Mouse (Mus musculus) limb, embryonic 10.5 days (tissue): ENCODE measurements around the gene Trp63. TPM values are rescaled to one million over a fixed set of nuclear protein-coding genes. Genes with fewer than 3 reads are reported as not detected.

Experiments
- DNase-seq: peaks from one replicate; pipeline ENCODE4 v3.0.0-alpha.2; 2017; ENCODE audit warnings: low spot score
- H3K27ac ChIP-seq: fragments of 300-500 bp; sonication (generic); 2 replicates; pipeline ENCODE4 v1.5.1; 2016; ENCODE audit warnings: mild to moderate bottlenecking
- H3K27me3 ChIP-seq: fragments of 300-500 bp; sonication (generic); 2 replicates; pipeline ENCODE4 v1.6.1; 2016; ENCODE audit warnings: low read depth, mild to moderate bottlenecking; ENCODE audit not compliant: poor library complexity, severe bottlenecking
- H3K36me3 ChIP-seq: fragments of 300-500 bp; sonication (generic); 2 replicates; pipeline ENCODE4 v1.6.1; 2016; ENCODE audit warnings: mild to moderate bottlenecking, moderate library complexity
- H3K4me1 ChIP-seq: fragments of 300-500 bp; sonication (generic); 2 replicates; pipeline ENCODE4 v1.6.1; 2016
- H3K4me3 ChIP-seq: fragments of 300-500 bp; sonication (generic); 2 replicates; pipeline ENCODE4 v1.5.1; 2016; ENCODE audit warnings: mild to moderate bottlenecking, moderate library complexity
- H3K9me3 ChIP-seq: fragments of 300-500 bp; sonication (generic); replicated peaks from 2 replicates; pipeline ENCODE4 v1.6.1; 2016; ENCODE audit warnings: mild to moderate bottlenecking
- WGBS: fragments of 180-500 bp; shearing (Covaris S2); methylation state at CpG from one replicate; pipeline ENCODE4 v1.1.7; 2016; 5-methylcytosine and 5-hydroxymethylcytosine counted together
- polyA plus RNA-seq: library from polyadenylated mRNA; unstranded; fragments of >200 nt; fragmentation: Nextera tagmentation; extraction: Ambion mirVana; gene quantifications from 2 replicates; pipeline ENCODE4 v1.2.1, GENCODE M21; 2016

Gene Trp63
- polyA plus RNA-seq, 1 experiment from 2014 or later = 21.3 TPM

DNA sequence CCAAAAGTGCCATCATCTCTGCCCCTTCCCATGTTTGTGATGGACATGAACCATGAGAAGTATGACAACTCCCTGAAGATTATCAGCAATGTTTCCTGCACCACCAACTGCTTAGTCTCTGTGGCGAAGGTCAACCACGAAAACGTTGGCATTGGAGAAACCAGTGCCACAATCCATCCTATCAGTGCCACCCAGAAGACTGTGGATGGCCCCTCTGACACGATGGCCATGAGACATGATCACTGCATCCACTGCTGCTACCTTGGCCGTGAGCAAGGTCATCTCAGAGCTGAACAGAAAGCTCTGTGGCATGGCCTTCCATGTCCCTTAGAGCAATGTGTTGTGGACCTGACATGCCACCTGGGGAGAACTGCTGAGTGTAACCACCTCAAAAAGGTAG is 43.4 kb downstream of the Trp63 start:
- H3K4me3 ChIP-seq = no peak overlapping the region
- H3K9me3 ChIP-seq = no peaks in the 10 kb centered on the region
- WGBS = 94% methylated on average over 5 of the region's 5 CpGs
- peaks cover 4% of the 10 kb centered on the region; the same call in 1 of the 2 replicates for H3K4me1 ChIP-seq
- no peak for DNase-seq
- H3K36me3 ChIP-seq = no peaks in the 10 kb centered on the region
- H3K27ac ChIP-seq = no peak overlapping the region
- H3K27me3 ChIP-seq = no peaks in the 10 kb centered on the region

DNA sequence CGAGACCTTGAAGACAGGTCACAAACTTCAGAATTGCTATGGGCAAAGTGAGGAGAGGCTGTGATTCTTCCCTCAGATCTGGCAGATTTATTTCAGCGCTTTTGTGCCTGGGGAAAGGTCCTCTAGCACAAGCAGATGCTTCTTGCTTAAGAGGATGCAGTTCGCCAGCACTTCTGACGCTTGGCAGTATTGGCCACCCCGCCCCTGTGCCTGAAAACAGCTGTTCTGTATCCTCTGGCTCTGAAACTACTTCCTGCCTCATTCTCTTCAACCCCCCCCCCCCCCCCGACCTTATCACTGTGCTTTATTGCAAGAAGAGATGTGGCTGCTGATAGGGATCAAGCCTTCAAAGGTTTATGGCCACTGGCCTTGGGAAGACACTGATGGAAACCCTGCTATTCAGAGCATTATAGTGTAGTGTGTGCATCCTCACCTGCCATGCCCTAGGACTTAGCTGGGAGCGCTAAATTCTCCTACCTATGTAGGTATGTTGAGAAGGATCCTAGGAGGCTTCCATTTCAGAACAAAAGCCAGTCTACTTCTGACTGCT is 44.5 kb downstream of the Trp63 start:
- DNase-seq = no peak

DNA sequence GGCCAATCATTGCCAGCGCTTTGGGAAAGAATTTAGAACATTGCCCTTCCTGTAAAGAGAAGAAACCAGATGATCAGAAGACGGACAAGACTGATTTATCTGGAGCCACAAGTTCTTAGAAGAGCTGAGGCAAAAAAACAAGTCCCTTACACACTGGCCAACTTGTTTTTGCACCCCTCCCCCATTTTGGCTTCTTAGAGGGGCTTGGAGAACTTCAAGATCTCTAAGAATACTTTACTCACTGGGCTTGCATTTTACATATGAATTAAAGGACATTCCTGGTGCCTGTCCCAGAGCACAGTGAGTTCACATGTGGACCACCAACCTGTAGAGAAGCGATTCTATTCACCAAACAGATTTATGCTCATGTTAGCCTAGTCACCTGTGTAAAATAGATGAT is 53.3 kb downstream of the Trp63 start:
- Histone ChIP-seq H3K4me1 (no peaks in the 10 kb centered on the region), H3K27me3 (no peaks in the 10 kb centered on the region), H3K4me3 (no peak overlapping the region), H3K36me3 (no peaks in the 10 kb centered on the region), H3K9me3 (no peaks in the 10 kb centered on the region), H3K27ac (no peak overlapping the region)
- no peak for DNase-seq
- 81% methylated on average over 3 of the region's 3 CpGs for WGBS

More for the DNA sequence above, 44.5 kb downstream of the Trp63 start:
- 23% methylated on average over 7 of the region's 7 CpGs for WGBS
- no peak overlapping the region for H3K27ac ChIP-seq
- H3K36me3 ChIP-seq = no peaks in the 10 kb centered on the region
- no peaks in the 10 kb centered on the region for H3K27me3 ChIP-seq
- no peak overlapping the region for H3K4me3 ChIP-seq
- no peaks in the 10 kb centered on the region for H3K9me3 ChIP-seq
- H3K4me1 ChIP-seq = peaks cover 4% of the 10 kb centered on the region; the same call in 1 of the 2 replicates

DNA sequence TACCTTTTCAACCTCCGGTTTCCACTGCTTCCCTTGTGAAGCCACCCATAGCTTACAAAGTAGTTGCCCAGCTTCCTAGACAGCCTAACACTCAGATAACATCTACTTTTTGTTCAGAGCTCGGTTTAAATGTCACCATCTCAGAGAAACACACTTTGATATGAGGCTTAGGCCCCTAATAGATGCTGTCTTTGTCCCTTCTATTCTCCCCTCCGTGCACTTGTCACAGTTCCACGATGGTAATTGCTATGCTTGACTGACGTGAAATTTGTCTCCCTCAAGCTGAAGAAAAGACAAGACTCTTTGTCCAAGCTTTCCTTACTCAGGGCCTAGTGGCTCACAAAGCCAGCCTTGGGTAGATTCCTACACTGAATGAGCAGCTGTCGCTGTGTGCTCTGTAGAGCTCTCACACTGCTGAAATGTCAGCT is 54.1 kb downstream of the Trp63 start:
- no peaks in the 10 kb centered on the region for H3K4me1 ChIP-seq
- 78% methylated on average over 6 of the region's 6 CpGs for WGBS
- H3K36me3 ChIP-seq = no peaks in the 10 kb centered on the region
- DNase-seq = no peak
- H3K27me3 ChIP-seq = no peaks in the 10 kb centered on the region
- H3K27ac ChIP-seq = no peak overlapping the region
- no peaks in the 10 kb centered on the region for H3K9me3 ChIP-seq
- no peak overlapping the region for H3K4me3 ChIP-seq

DNA sequence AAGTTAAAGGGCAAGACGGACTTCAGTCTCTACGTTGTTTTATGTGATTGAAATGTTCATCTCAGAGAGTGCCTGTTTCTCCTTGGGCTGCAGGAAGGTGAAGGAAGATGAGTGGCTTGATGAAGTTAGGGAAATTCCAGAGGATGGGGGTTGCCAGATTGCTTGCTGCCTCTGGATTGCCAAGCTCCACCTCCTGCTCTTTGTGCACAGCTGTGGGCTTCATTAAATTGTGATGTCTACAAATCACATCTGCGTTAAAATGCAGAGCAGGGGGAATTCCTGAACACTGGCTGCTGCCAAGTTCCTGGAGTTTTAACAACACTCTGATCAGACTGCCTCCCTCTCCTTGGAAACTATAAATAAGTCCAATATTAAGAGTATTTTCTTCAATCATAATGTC is 63.2 kb downstream of the Trp63 start:
- 20% methylated on average over 3 of the region's 3 CpGs for WGBS
- peak; percentile 31 for DNase-seq

DNA sequence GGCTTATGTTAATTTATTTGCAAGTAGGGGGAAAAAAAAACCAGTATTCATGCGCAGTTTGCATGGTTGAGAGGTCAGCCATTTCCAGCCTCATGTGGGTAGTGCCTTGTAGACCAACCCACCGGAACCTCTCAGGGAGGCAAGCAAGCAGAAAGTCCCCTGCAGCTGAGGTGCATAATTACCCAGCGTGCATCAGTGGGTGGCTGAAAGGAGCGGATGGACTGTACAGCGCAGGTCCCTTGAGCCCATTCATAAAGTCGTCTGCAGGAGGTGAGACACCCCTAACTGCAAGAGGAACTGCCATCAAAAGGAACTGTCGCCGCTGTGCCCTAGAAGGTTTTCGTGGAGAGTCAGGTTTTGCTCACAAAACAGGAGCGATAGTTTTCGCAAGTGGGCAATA is 68.3 kb downstream of the Trp63 start:
- no peak for DNase-seq
- Histone ChIP-seq H3K9me3 (no peaks in the 10 kb centered on the region), H3K36me3 (no peaks in the 10 kb centered on the region), H3K4me1 (peaks cover 10% of the 10 kb centered on the region), H3K27ac (no peak overlapping the region), H3K4me3 (no peak overlapping the region), H3K27me3 (no peaks in the 10 kb centered on the region)
- WGBS = 90% methylated on average over 11 of the region's 11 CpGs

More for the DNA sequence above, 63.2 kb downstream of the Trp63 start:
- Histone ChIP-seq H3K4me3 (no peak overlapping the region), H3K9me3 (no peaks in the 10 kb centered on the region), H3K4me1 (peaks cover 10% of the 10 kb centered on the region), H3K27ac (no peak overlapping the region; the same call in 1 of the 2 replicates), H3K36me3 (no peaks in the 10 kb centered on the region), H3K27me3 (no peaks in the 10 kb centered on the region)

DNA sequence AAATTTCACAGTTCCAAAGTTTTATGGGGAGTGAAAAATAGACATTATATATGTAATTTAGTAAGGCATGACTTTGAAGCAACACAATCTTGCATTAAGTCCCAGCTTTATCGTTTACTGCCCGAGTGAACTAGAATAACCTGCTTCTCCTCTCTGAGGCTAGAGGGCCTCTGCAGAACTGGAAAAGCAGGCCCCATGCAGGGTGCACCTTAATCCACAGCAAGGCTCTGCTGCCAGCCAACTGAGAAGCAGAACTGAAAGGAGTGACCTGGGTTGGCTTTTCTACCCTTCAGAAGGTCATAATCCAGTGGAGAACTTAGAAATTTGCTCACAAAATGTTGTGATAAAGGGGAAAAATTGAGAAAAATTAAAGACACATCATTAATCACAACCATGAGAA is 74.5 kb downstream of the Trp63 start:
- Histone ChIP-seq H3K4me1 (no peaks in the 10 kb centered on the region), H3K27ac (no peak overlapping the region), H3K9me3 (no peaks in the 10 kb centered on the region), H3K4me3 (no peak overlapping the region), H3K36me3 (no peaks in the 10 kb centered on the region), H3K27me3 (no peaks in the 10 kb centered on the region)
- DNase-seq = no peak
- 77% methylated on average over 2 of the region's 2 CpGs for WGBS

DNA sequence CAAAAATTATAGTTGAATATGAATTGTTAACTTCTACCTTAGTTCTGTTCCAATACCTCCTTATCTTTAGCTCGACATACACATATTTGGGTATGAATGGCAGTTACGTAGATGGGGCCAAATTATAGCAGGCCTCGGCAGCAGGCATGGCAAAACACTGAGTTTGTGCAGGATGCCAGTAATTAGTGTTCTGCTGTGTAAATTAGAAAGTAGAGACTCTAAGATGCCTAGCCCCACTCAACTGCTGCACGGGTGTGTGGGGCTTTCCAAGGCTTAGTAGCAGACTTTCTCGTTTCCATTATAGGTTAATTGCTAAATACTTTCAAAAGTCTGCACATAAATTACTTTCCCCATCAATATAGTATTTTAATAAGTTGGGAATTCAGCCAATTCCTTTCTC is 82.0 kb downstream of the Trp63 start:
- Histone ChIP-seq H3K27me3 (no peaks in the 10 kb centered on the region), H3K9me3 (no peaks in the 10 kb centered on the region), H3K27ac (no peak overlapping the region), H3K4me1 (no peaks in the 10 kb centered on the region), H3K36me3 (no peaks in the 10 kb centered on the region), H3K4me3 (no peak overlapping the region)
- 78% methylated on average over 5 of the region's 5 CpGs for WGBS
- no peak for DNase-seq

DNA sequence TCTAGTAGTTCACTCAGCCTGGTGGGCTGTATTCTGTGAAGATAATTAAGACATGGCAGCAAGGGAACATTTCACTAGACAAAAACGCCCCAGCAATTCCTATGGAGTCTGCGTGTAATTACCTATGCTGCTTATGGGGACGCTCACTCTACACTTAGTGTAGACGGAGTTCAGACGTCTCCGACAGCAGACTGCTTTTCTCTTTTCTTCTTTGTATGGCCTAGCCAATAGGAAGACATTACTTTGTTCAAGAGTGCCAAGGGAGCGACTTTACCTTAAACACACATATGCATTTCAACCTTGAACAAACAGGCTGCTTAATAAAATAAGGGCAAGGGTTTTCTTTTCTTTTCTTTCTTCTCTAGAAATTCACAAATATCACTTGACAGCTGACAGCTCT is 91.0 kb downstream of the Trp63 start:
- WGBS = 82% methylated on average over 7 of the region's 7 CpGs
- H3K36me3 ChIP-seq = no peaks in the 10 kb centered on the region
- no peak for DNase-seq
- H3K4me1 ChIP-seq = no peaks in the 10 kb centered on the region
- no peaks in the 10 kb centered on the region for H3K9me3 ChIP-seq
- H3K27ac ChIP-seq = no peak overlapping the region
- no peak overlapping the region for H3K4me3 ChIP-seq
- no peaks in the 10 kb centered on the region for H3K27me3 ChIP-seq

DNA sequence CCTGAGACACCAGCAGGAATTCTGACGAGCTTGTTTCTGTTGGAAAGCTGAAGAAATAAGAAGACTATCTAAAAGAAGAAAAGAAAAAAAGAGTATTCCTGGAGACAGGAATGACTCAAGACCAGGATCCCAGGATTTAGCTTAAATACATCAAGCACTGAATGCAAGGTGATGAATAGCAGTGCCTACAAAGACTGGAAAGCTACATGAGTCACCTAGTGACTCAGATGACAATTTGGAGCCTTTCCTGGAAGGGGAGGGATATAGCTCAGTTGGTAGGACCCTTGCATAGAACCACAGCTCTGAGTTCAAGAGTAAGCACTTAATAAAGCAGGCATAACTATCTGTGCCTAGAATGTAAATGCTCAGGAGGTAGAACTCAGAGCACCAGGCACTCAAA is 93.9 kb downstream of the Trp63 start:
- DNase-seq = no peak
- H3K4me1 ChIP-seq = no peaks in the 10 kb centered on the region
- H3K27me3 ChIP-seq = no peaks in the 10 kb centered on the region
- no peaks in the 10 kb centered on the region for H3K9me3 ChIP-seq
- H3K27ac ChIP-seq = no peak overlapping the region
- no peaks in the 10 kb centered on the region for H3K36me3 ChIP-seq
- no peak overlapping the region for H3K4me3 ChIP-seq
- 82% methylated on average over 1 of the region's 1 CpGs for whole genome bisulfite sequencing

DNA sequence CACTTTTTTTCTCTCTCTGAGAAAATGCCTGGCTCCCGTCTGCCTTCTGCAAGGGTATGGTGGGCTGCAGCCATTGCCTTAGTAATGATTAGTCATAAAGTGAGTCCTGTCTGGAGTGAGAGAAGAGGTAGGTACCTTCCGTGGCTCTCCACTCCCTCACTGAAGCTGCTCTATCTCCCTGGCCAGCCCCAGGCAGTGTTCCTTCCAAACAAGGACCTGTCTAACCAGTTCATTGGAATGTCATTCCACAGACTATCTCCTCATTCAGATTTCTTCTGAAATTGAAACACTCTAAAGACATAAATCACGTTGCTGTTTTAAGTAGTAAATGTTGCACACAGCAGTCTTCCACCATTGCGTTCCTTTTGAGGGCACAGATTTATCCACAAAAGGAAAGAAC is 96.4 kb downstream of the Trp63 start:
- WGBS = 75% methylated on average over 4 of the region's 4 CpGs
- Histone ChIP-seq H3K4me1 (no peaks in the 10 kb centered on the region), H3K27me3 (no peaks in the 10 kb centered on the region), H3K9me3 (no peaks in the 10 kb centered on the region), H3K36me3 (no peaks in the 10 kb centered on the region), H3K27ac (no peak overlapping the region), H3K4me3 (no peak overlapping the region)
- DNase-seq = no peak

DNA sequence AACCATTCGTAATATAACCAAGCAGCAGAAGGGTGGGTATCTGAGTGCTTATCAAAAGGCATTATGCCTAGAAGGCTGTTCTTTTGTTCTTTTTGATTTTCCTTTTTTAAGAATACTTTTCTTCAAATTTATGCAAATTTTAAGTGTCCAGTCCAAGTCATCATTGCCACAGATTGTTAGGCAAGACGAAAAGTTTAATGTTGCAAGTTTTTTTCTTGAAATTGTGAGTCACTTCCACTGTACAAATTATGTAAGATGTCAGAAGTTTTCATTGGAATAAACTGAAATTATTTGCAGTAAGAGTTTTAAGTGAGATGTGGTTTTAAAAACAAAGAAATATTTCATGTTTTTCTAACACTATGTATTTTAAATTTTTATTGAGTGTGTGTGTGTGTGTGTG is 100.7 kb downstream of the Trp63 start:
- no peaks in the 10 kb centered on the region for H3K9me3 ChIP-seq
- DNase-seq = no peak
- H3K4me3 ChIP-seq = no peak overlapping the region
- no peaks in the 10 kb centered on the region for H3K27me3 ChIP-seq
- no peak overlapping the region for H3K27ac ChIP-seq
- no peaks in the 10 kb centered on the region for H3K36me3 ChIP-seq
- no peaks in the 10 kb centered on the region for H3K4me1 ChIP-seq
- 91% methylated on average over 2 of the region's 2 CpGs for WGBS

DNA sequence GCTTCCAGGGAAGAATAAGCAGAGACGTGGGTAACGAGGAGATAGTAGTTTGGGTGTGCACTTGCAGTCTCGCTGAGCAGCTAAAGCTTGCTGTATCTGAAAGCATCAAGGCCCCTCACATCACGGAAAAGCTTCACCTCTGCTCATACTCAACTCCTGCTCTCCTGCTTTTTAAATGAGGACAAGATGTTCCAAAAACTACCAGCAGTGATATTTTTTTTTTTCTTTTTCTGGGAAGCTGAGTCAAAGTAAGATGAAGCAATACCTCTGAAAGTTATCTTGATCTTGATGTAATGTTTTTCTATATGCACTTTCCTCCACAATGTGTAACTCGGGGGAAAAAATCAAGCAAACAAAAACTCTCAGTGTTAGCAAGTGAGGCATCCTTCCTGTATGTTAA is 102.9 kb downstream of the Trp63 start:
- Histone ChIP-seq H3K4me3 (no peak overlapping the region), H3K4me1 (peaks cover 4% of the 10 kb centered on the region; the same call in 1 of the 2 replicates), H3K36me3 (no peaks in the 10 kb centered on the region), H3K27me3 (no peaks in the 10 kb centered on the region), H3K27ac (no peak overlapping the region), H3K9me3 (no peaks in the 10 kb centered on the region)
- no peak for DNase-seq
- 75% methylated on average over 5 of the region's 5 CpGs for WGBS

DNA sequence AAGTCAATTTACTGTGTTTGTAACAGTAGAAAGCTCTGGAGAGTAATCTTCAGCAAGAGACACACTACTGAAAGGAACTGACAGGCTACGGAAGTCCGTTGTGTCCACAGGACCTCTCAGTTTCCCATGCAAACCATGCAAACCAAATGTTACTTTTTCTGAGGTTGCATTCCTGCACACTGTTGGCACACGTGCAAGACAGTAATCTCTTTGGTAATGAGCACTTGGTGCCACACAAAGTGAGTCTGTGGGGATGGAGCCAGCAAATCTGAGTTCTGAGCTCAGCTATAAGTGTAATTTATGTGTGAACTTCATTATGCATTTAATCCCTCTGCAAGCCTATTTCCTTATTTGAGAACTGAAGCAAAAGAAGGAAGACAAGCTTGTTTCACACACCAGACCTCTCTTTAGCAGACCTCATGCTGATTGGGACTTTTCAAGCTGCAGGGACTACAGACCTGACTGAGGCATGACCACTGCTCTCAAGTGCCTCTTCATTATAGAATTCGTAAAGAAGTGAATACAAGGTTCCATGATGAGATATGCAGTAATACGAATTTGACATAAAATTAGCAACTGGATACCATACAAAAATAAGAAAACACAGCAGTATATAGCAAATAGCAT is 109.2 kb downstream of the Trp63 start:
- Histone ChIP-seq H3K4me1 (peaks cover 7% of the 10 kb centered on the region; the same call in 1 of the 2 replicates), H3K36me3 (no peaks in the 10 kb centered on the region), H3K27me3 (no peaks in the 10 kb centered on the region), H3K9me3 (no peaks in the 10 kb centered on the region), H3K4me3 (no peak overlapping the region), H3K27ac (no peak overlapping the region)
- no peak for DNase-seq
- 82% methylated on average over 5 of the region's 5 CpGs for WGBS
